Mouse (Mus musculus) lung, embryonic 16.5 days (tissue): ENCODE measurements at regions not wholly inside any gene's neighbourhood (a gene's known extent, or its start where the extent isn't known, plus 50 kb on each side); places are given as distances from the start of the nearest gene placed in this dataset.
A peak's percentile ranks its signal among the peaks of the same experiment; 100 is the strongest.

ENCODE experiments used
- ATAC-seq: fragments of 200-750 bp; cut with Nextera tagmentation; 2 replicates; pipeline ENCODE4 v1.8.0; 2017; ENCODE audit warnings: low read depth, mild to moderate bottlenecking, moderate library complexity
- H3K27ac ChIP-seq: fragments of 300-500 bp; sonication (generic); 2 replicates; pipeline ENCODE4 v1.5.1; 2014; ENCODE audit warnings: mild to moderate bottlenecking, control low read depth, low read length
- H3K27me3 ChIP-seq: fragments of 300-500 bp; sonication (generic); 2 replicates; pipeline ENCODE4 v1.6.1; 2014; ENCODE audit warnings: low read depth, low read length, mixed read lengths; ENCODE audit not compliant: control insufficient read depth, insufficient read depth
- H3K36me3 ChIP-seq: fragments of 300-500 bp; sonication (generic); 2 replicates; pipeline ENCODE4 v1.6.1; 2014; ENCODE audit warnings: low read length; ENCODE audit not compliant: control insufficient read depth, insufficient read depth
- H3K4me1 ChIP-seq: fragments of 300-500 bp; sonication (generic); replicated peaks from 2 replicates; pipeline ENCODE4 v1.6.1; 2014; ENCODE audit warnings: low read length, mixed read lengths; ENCODE audit not compliant: control insufficient read depth, insufficient read depth
- H3K4me2 ChIP-seq: fragments of 300-500 bp; sonication (generic); 2 replicates; pipeline ENCODE4 v1.6.1; 2014; ENCODE audit warnings: low read depth, low read length, control low read depth
- H3K4me3 ChIP-seq: fragments of 300-500 bp; sonication (generic); 2 replicates; pipeline ENCODE4 v1.5.1; 2014; ENCODE audit warnings: mild to moderate bottlenecking, low read length, control low read depth
- H3K9ac ChIP-seq: fragments of 300-500 bp; sonication (generic); 2 replicates; pipeline ENCODE4 v1.6.1; 2014; ENCODE audit warnings: low read length, control low read depth
- H3K9me3 ChIP-seq: fragments of 300-500 bp; sonication (generic); 2 replicates; pipeline ENCODE4 v1.6.1; 2016; ENCODE audit warnings: low read length; ENCODE audit not compliant: control insufficient read depth
- WGBS: fragments of 180-500 bp; shearing (Covaris S2); extraction: QIAGEN DNeasy Blood & Tissue Kit; methylation state at CpG from one replicate; pipeline ENCODE4 v1.1.7; 2014; 5-methylcytosine and 5-hydroxymethylcytosine counted together

DNA sequence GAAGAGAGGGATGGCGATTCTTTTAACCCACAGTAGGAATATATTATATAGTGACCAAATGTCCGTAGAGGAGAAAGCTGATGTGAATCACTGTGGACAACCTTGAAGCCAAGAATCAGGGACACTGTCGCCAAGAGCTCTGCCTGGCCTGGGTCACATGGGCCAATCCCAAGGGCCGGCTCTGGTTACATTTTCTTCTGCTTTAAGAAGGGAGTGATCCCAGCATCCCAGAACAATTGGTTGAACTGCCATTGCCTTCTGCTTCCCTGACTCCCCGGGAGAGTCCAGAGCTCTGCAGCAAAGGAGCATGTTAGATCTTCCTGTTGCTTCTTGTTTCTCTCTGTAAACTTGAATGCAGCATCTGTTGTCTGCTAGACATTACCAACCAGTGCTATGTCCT is 126.0 kb upstream of the Map1b start:
- no peak overlapping the region for H3K4me3 ChIP-seq
- no peaks in the 10 kb centered on the region for H3K27me3 ChIP-seq
- H3K4me1 ChIP-seq, result peaks cover 3% of the 10 kb centered on the region; the same call in 1 of the 2 replicates
- H3K4me2 ChIP-seq, result no peak overlapping the region
- no peaks in the 10 kb centered on the region for H3K36me3 ChIP-seq
- ATAC-seq, result no peak
- no peak overlapping the region for H3K9ac ChIP-seq
- no peak overlapping the region for H3K27ac ChIP-seq
- WGBS, result 58% methylated on average over 5 of the region's 5 CpGs
- H3K9me3 ChIP-seq, result no peaks in the 10 kb centered on the region

- no peaks in the 10 kb centered on the region for H3K36me3 ChIP-seq
- no peak overlapping the region for H3K4me2 ChIP-seq
- H3K9me3 ChIP-seq, result no peaks in the 10 kb centered on the region
- no peak overlapping the region for H3K4me3 ChIP-seq
- no peak overlapping the region for H3K9ac ChIP-seq
- peaks cover 3% of the 10 kb centered on the region; the same call in 1 of the 2 replicates for H3K4me1 ChIP-seq
- H3K27me3 ChIP-seq, result no peaks in the 10 kb centered on the region
- H3K27ac ChIP-seq, result no peak overlapping the region
- 55% methylated on average over 22 of the region's 22 CpGs for WGBS
- 0 out of 2 replicates have a peak, but pooled peaks have one; percentile 34 for ATAC-seq
Observed at GRCm38 (mm10) chr13:99641386-99642165, 125.2 kb upstream of the Map1b start.

GRCm38 (mm10) chr13:99632706-99633105 is 116.4 kb upstream of the Map1b start:
- Histone ChIP-seq H3K9me3 (no peaks in the 10 kb centered on the region), H3K36me3 (no peaks in the 10 kb centered on the region), H3K9ac (no peak overlapping the region), H3K4me1 (no peaks in the 10 kb centered on the region), H3K4me3 (no peak overlapping the region), H3K27me3 (no peaks in the 10 kb centered on the region), H3K27ac (no peak overlapping the region), H3K4me2 (no peak overlapping the region)
- ATAC-seq, result peak; percentile 47
- 58% methylated on average over 5 of the region's 5 CpGs for WGBS

DNA sequence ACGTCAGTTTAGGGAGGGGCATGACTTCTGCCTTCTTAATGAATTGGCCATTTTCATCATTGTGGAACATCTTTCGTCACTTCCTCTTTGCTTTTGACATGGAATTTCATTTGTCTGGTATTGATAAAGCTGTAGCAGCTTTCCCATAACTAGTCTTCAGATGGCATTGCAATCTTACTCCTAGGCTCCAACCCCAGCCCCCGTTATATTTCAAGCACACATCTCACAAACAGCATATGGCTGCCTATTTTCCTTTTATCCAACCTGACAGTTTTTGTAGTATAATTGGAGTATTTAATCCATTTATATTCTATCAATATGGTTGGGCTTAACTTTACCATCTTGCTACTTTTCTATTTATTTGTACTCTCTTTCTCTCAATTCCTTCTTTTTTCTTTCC is 114.5 kb upstream of the Map1b start:
- Histone ChIP-seq H3K4me3 (no peak overlapping the region), H3K27me3 (no peaks in the 10 kb centered on the region), H3K9ac (no peak overlapping the region), H3K4me2 (no peak overlapping the region), H3K27ac (no peak overlapping the region), H3K4me1 (no peaks in the 10 kb centered on the region), H3K9me3 (no peaks in the 10 kb centered on the region), H3K36me3 (no peaks in the 10 kb centered on the region)
- 83% methylated on average over 3 of the region's 3 CpGs for WGBS
- ATAC-seq, result no peak

DNA sequence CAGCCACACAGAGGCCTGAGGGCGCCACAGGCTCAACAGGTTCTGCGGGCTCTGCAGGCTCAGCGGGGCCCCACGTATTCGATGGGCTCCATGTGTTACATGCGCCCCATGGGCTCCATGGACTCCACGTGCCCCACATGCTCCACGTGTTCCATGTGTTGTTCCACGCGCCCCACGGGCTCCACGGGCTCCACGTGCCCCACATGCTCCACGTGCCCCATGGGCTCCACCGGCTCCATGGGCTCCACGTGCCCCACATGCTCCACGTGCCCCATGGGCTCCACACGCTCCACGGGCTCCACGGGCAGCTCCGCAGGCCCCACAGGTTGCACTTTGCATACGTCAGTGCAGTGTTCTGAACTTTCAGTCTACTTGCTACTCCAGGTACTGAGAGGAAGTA is 114.0 kb upstream of the Map1b start:
- no peak overlapping the region for H3K27ac ChIP-seq
- H3K4me1 ChIP-seq, result no peaks in the 10 kb centered on the region
- no peak for ATAC-seq
- WGBS, result 88% methylated on average over 22 of the region's 22 CpGs
- H3K36me3 ChIP-seq, result no peaks in the 10 kb centered on the region
- H3K9me3 ChIP-seq, result no peaks in the 10 kb centered on the region
- H3K4me3 ChIP-seq, result no peak overlapping the region
- no peaks in the 10 kb centered on the region for H3K27me3 ChIP-seq
- H3K4me2 ChIP-seq, result no peak overlapping the region
- no peak overlapping the region for H3K9ac ChIP-seq

DNA sequence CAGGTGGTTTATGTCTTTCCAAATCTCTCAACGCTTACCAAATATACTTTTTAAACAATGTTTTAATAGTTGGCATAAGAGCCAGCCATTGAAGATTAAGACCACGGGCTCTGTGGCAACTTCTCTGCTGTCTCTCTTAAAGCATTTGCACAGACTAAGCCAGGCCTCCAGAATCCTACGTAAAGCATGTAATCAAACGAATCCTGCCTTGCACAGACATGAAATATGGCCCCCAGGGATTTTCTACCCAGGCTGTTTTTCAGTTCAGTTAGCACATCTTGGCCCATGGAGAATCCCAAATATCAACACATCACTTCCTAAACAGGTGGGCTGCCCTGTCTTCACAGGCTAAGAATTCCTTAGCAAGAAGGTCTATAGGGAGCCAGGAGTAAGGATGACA is 108.9 kb upstream of the Map1b start:
- Histone ChIP-seq H3K4me1 (no peaks in the 10 kb centered on the region), H3K27me3 (no peaks in the 10 kb centered on the region), H3K9ac (no peak overlapping the region), H3K36me3 (no peaks in the 10 kb centered on the region), H3K4me2 (no peak overlapping the region), H3K27ac (no peak overlapping the region), H3K4me3 (no peak overlapping the region), H3K9me3 (no peaks in the 10 kb centered on the region)
- WGBS, result 35% methylated on average over 4 of the region's 4 CpGs
- no peak for ATAC-seq

- H3K27me3 ChIP-seq, result no peaks in the 10 kb centered on the region
- no peak overlapping the region for H3K4me3 ChIP-seq
- H3K4me2 ChIP-seq, result no peak overlapping the region
- ATAC-seq, result no peak
- no peaks in the 10 kb centered on the region for H3K36me3 ChIP-seq
- H3K9me3 ChIP-seq, result no peaks in the 10 kb centered on the region
- 75% methylated on average over 9 of the region's 9 CpGs for WGBS
- no peak overlapping the region for H3K9ac ChIP-seq
- H3K4me1 ChIP-seq, result no peaks in the 10 kb centered on the region; the same call in 1 of the 2 replicates
- H3K27ac ChIP-seq, result no peak overlapping the region
Observed at GRCm38 (mm10) chr13:99618332-99618731, 102.0 kb upstream of the Map1b start.

DNA sequence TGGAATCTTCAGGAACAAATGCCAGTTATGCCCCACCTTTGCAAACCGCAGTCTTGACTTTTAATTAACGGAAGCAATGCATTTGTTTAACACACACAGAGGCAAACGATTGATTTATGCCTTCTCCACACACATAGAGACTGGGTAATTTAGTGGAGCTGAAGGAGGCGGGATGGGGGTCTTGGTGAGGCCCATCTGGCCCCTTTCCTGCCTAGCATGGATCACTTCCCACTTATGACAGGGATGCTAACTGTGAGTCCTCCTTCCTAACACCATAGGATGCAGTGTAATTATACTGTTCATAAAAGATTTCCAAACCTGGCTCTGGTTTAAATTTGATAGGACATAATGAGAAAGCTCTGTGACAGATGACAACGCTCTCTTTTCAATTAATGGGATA is 101.1 kb upstream of the Map1b start:
- Histone ChIP-seq H3K4me3 (no peak overlapping the region), H3K9me3 (no peaks in the 10 kb centered on the region), H3K27me3 (no peaks in the 10 kb centered on the region), H3K36me3 (no peaks in the 10 kb centered on the region), H3K4me1 (no peaks in the 10 kb centered on the region; the same call in 1 of the 2 replicates), H3K4me2 (no peak overlapping the region), H3K9ac (no peak overlapping the region), H3K27ac (no peak overlapping the region)
- no peak for ATAC-seq
- WGBS, result 70% methylated on average over 5 of the region's 5 CpGs

GRCm38 (mm10) chr13:99611715-99612494 is 95.6 kb upstream of the Map1b start:
- Histone ChIP-seq H3K4me3 (no peak overlapping the region), H3K36me3 (no peaks in the 10 kb centered on the region), H3K9me3 (no peaks in the 10 kb centered on the region), H3K4me2 (no peak overlapping the region), H3K9ac (no peak overlapping the region), H3K27ac (no peak overlapping the region), H3K27me3 (no peaks in the 10 kb centered on the region), H3K4me1 (0 out of 2 replicates have a peak, but pooled peaks cover 6% of the 10 kb centered on the region)
- ATAC-seq, result no peak
- WGBS, result 78% methylated on average over 18 of the region's 18 CpGs
